Mouse (Mus musculus) adrenal gland, postnatal 14 days (tissue): ENCODE measurements around the gene Fam78b. TPM values are rescaled to one million over a fixed set of nuclear protein-coding genes. Genes with fewer than 3 reads are reported as not detected.

Experiments used
- DNase-seq: peaks from one replicate; pipeline ENCODE4 v3.0.0; 2021; ENCODE audit warnings: mixed read lengths
- total RNA-seq: library from RNA; stranded (reverse); gene quantifications from 2 replicates; pipeline ENCODE4 v1.2.3, GENCODE M21; 2021

Fam78b gene
- total RNA-seq, 1 experiment from 2014 or later, result 6.3 TPM

- no peak for DNase-seq
Observed at GRCm38 (mm10) chr1:167094589-167095148, 93.5 kb downstream of the Fam78b start.

GRCm38 (mm10) chr1:167098741-167099140, 97.5 kb downstream of the Fam78b start:
- DNase-seq, result no peak

- DNase-seq, result no peak
Observed at GRCm38 (mm10) chr1:167102046-167102445, 100.8 kb downstream of the Fam78b start.

GRCm38 (mm10) chr1:167102566-167102965, 101.3 kb downstream of the Fam78b start:
- no peak for DNase-seq

- no peak for DNase-seq
Observed at GRCm38 (mm10) chr1:167104956-167105626, 103.9 kb downstream of the Fam78b start.

- DNase-seq, result peak; percentile 6
Observed at GRCm38 (mm10) chr1:167105916-167106315, 104.7 kb downstream of the Fam78b start.

GRCm38 (mm10) chr1:167108973-167109509, 107.8 kb downstream of the Fam78b start:
- no peak for DNase-seq

GRCm38 (mm10) chr1:167114363-167115050, 113.3 kb downstream of the Fam78b start:
- DNase-seq, result no peak

- DNase-seq, result no peak
Observed at GRCm38 (mm10) chr1:167115121-167115520, 113.9 kb downstream of the Fam78b start.

GRCm38 (mm10) chr1:167116733-167117132, 115.5 kb downstream of the Fam78b start:
- DNase-seq, result no peak

- no peak for DNase-seq
Observed at GRCm38 (mm10) chr1:167118971-167119370, 117.8 kb downstream of the Fam78b start.

GRCm38 (mm10) chr1:167119439-167119838, 118.2 kb downstream of the Fam78b start:
- DNase-seq, result no peak

- peak; percentile 29 for DNase-seq
Observed at GRCm38 (mm10) chr1:167122436-167122835, 121.2 kb downstream of the Fam78b start.

GRCm38 (mm10) chr1:167123551-167123950, 122.3 kb downstream of the Fam78b start:
- peak; percentile 31 for DNase-seq

GRCm38 (mm10) chr1:167125870-167126269, 124.7 kb downstream of the Fam78b start:
- no peak for DNase-seq

- DNase-seq, result no peak
Observed at GRCm38 (mm10) chr1:167126292-167126691, 125.1 kb downstream of the Fam78b start.

- DNase-seq, result no peak
Observed at GRCm38 (mm10) chr1:167135748-167136147, 134.5 kb downstream of the Fam78b start.
